Mouse (Mus musculus) liver, postnatal 0 days (tissue): ENCODE results near the gene Mipol1. TPM values are rescaled to one million over a fixed set of nuclear protein-coding genes. Genes with fewer than 3 reads are reported as not detected.
"Not testable (repeated sequence)": the region's sequence is repeated elsewhere in the genome, so short reads cannot be mapped to it uniquely, and the experiment has no call there.

Experiments used
- ATAC-seq: fragments of 200-750 bp; cut with Nextera tagmentation; 2 replicates; pipeline ENCODE4 v1.8.0; 2017; ENCODE audit warnings: mild to moderate bottlenecking, moderate library complexity
- DNase-seq: peaks from one replicate; pipeline ENCODE4 v3.0.0-alpha.2; 2016
- H3K27ac ChIP-seq: fragments of 300-500 bp; sonication (generic); 2 replicates; pipeline ENCODE4 v1.5.1; 2014; ENCODE audit warnings: antibody characterized with exemption, moderate library complexity, mild to moderate bottlenecking, low read depth
- H3K27me3 ChIP-seq: fragments of 300-500 bp; sonication (generic); 2 replicates; pipeline ENCODE4 v1.6.1; 2014; ENCODE audit warnings: low read length, control low read depth, mixed read lengths; ENCODE audit not compliant: insufficient read depth
- H3K36me3 ChIP-seq: fragments of 300-500 bp; sonication (generic); replicated peaks from 2 replicates; pipeline ENCODE4 v1.6.1; 2014; ENCODE audit warnings: mild to moderate bottlenecking, control low read depth, low read length, moderate library complexity, mixed read lengths; ENCODE audit not compliant: insufficient read depth
- H3K4me1 ChIP-seq: fragments of 300-500 bp; sonication (generic); 2 replicates; pipeline ENCODE4 v1.6.1; 2014; ENCODE audit warnings: antibody characterized with exemption, mild to moderate bottlenecking, control low read depth; ENCODE audit not compliant: insufficient read depth
- H3K4me2 ChIP-seq: fragments of 300-500 bp; sonication (generic); 2 replicates; pipeline ENCODE4 v1.6.1; 2014; ENCODE audit warnings: low read depth, mild to moderate bottlenecking, low read length, moderate library complexity, mixed read lengths
- H3K4me3 ChIP-seq: fragments of 300-500 bp; sonication (generic); 2 replicates; pipeline ENCODE4 v1.5.1; 2014; ENCODE audit warnings: low read depth, low read length
- H3K9ac ChIP-seq: fragments of 300-500 bp; sonication (generic); replicated peaks from 2 replicates; pipeline ENCODE4 v1.6.1; 2014; ENCODE audit warnings: mild to moderate bottlenecking, moderate library complexity
- H3K9me3 ChIP-seq: fragments of 300-500 bp; sonication (generic); 2 replicates; pipeline ENCODE4 v1.6.1; 2016; ENCODE audit warnings: mild to moderate bottlenecking, control low read depth, low read length, mixed read lengths
- CTCF ChIP-seq: sonication (generic); IDR thresholded peaks from 2 replicates; pipeline ENCODE4 v1.5.1; 2016; ENCODE audit warnings: antibody characterized with exemption, low read depth
- EP300 ChIP-seq: IDR thresholded peaks from 2 replicates; pipeline ENCODE4 v1.6.1; 2016; ENCODE audit warnings: antibody characterized with exemption, low read depth, mild to moderate bottlenecking
- WGBS: fragments of 180-500 bp; shearing (Covaris S2); extraction: QIAGEN DNeasy Blood & Tissue Kit; methylation state at CpG from one replicate; pipeline ENCODE4 v1.1.7; 2014; ENCODE audit not compliant: insufficient replicate concordance; 5-methylcytosine and 5-hydroxymethylcytosine counted together
- polyA plus RNA-seq: library from polyadenylated mRNA; unstranded; fragments of >200 nt; fragmentation: Nextera tagmentation; extraction: Ambion mirVana; gene quantifications from 2 replicates; pipeline ENCODE4 v1.2.1, GENCODE M21; 2015

Mipol1 gene
- polyA plus RNA-seq, 1 experiment from 2014 or later: 2.1 TPM

DNA sequence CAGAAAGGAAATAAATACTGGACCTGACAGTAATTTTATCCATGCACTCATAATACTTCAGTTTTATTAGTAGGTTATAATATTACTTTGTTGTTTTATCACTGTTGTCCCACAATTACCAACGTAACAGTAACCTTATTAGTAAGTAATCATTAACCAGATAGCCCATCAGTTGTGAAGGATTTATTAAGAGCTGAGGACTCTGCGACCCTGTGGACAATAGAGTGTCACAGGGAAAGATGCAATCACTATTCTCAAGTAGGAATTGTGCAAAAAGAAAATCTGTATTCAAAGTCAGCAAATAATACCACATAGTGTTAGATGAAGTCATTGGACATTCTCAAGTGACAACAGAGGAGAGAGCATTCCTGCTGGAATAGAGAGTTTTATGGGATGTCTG, 198.5 kb downstream of the Mipol1 start:
- no peak for TF ChIP-seq EP300
- TF ChIP-seq CTCF: no peak
- WGBS: 62% methylated on average over 2 of the region's 2 CpGs
- ATAC-seq: no peak

DNA sequence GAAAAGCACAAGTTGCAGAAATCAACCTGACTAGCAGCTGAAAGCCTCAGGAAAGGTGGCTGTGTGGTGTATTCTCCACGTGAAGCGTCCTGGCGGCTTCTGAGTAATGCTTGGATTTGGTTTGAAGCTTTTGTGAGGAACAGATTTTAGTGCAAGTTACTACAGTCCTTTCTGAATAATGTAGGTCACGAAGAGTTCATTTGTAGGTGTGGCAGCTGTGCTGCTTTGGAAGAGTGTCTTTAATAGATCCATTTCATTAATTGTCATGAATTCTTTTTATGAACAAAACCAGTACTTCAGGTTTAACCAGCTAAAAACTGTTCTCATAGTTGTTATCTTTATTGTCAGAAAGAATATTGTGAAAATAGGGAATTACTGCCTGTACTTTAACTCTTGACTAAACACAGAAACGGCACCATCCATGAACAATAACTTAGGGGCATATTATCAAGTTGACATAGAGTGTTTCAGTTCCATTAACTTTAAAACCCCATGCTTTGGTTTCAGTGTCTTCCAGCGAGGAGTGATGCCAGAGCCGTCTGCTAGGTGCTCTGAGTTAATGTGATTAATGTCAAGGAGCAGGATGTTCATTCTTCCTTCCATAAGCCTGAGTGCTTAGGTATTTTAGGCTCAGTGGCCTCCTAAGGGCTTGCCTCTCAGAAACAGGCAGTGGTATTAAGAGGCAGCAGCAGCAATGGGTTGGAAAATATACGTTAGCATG, 206.9 kb downstream of the Mipol1 start:
- H3K27me3 ChIP-seq, ATAC-seq, DNase-seq, H3K9ac ChIP-seq, H3K4me3 ChIP-seq, H3K9me3 ChIP-seq, H3K4me1 ChIP-seq, H3K36me3 ChIP-seq, H3K4me2 ChIP-seq, H3K27ac ChIP-seq: not testable (repeated sequence)
- 82% methylated on average over 8 of the region's 8 CpGs for WGBS

More for the DNA sequence above, 198.5 kb downstream of the Mipol1 start:
- H3K27me3 ChIP-seq: no peaks in the 10 kb centered on the region
- H3K4me3 ChIP-seq: no peak overlapping the region
- no peak overlapping the region for H3K9ac ChIP-seq
- no peaks in the 10 kb centered on the region for H3K4me1 ChIP-seq
- H3K9me3 ChIP-seq: no peaks in the 10 kb centered on the region
- no peak overlapping the region for H3K27ac ChIP-seq
- H3K36me3 ChIP-seq: no peaks in the 10 kb centered on the region
- DNase-seq: no peak
- no peak overlapping the region for H3K4me2 ChIP-seq

DNA sequence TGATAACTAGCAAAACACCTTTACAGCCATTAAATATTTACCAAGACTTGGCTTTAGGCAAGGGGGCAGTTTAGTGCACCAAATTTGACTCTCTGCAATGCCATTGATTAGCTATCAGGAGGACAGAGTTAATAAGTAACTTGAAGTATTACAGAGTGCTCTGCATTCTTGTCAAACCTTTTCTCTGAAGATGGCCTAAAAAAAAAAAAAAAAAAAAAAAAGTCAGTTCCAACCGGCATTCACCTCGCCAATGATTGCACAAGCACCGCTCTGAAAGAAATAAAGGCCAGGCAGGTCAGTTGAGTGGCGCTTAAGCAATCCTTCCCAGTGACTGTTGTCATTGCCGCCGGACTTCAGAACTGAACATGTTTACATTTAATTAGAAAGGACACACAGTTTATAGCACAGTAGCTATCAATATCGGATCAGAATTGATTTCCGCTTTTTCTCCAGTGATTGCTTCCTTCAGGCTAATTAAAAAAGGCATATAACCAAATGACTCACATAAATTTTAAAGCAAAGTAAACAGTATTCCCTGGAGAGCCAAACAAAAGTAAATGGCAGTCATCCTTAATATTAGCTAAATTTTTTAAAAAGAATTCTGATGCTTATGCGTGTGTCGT, 214.2 kb downstream of the Mipol1 start:
- DNase-seq (peak; percentile 60), ATAC-seq (peak; percentile 91)
- WGBS: 59% methylated on average over 10 of the region's 10 CpGs
- TF ChIP-seq EP300 (peak; percentile 75), CTCF (no peak)
- H3K4me3 ChIP-seq: no peak overlapping the region
- H3K36me3 ChIP-seq: no peaks in the 10 kb centered on the region
- no peaks in the 10 kb centered on the region for H3K9me3 ChIP-seq
- H3K27me3 ChIP-seq: no peaks in the 10 kb centered on the region
- H3K27ac ChIP-seq: peak overlapping the region; percentile 81
- no peak overlapping the region for H3K9ac ChIP-seq
- H3K4me1 ChIP-seq: peaks cover 7% of the 10 kb centered on the region; the same call in 1 of the 2 replicates
- H3K4me2 ChIP-seq: peak overlapping the region; percentile 11

DNA sequence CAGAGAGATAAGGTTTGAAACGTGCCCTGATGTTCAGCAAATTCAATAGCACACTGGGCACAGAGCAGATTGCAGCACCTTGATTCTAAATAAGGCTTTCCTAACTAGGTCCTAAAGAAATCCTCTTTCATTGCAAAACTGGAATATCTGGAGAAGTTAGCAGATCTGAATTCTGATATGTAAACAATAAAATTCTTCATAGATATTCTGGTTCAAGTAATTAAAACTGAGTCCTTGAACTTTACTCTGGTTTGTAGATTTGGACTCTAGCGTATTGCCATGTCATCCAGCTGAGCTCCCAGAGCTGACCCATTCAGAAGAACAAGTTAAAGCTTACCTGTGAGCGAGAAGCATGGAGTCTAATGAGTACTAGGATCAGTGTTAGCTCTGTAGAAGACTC, 217.1 kb downstream of the Mipol1 start:
- H3K27me3 ChIP-seq: no peaks in the 10 kb centered on the region
- H3K27ac ChIP-seq: peak overlapping the region; percentile 52
- TF ChIP-seq CTCF (no peak), EP300 (0 out of 2 replicates have a peak, but pooled peaks have one; percentile 15)
- peak overlapping the region; percentile 32; the same call in 1 of the 2 replicates for H3K4me2 ChIP-seq
- WGBS: 43% methylated on average over 3 of the region's 3 CpGs
- H3K4me3 ChIP-seq: no peak overlapping the region
- peak; percentile 38; the same call in 1 of the 2 replicates for ATAC-seq
- H3K36me3 ChIP-seq: no peaks in the 10 kb centered on the region
- H3K4me1 ChIP-seq: peaks cover 7% of the 10 kb centered on the region; the same call in 1 of the 2 replicates
- H3K9ac ChIP-seq: no peak overlapping the region
- DNase-seq: no peak
- H3K9me3 ChIP-seq: no peaks in the 10 kb centered on the region

DNA sequence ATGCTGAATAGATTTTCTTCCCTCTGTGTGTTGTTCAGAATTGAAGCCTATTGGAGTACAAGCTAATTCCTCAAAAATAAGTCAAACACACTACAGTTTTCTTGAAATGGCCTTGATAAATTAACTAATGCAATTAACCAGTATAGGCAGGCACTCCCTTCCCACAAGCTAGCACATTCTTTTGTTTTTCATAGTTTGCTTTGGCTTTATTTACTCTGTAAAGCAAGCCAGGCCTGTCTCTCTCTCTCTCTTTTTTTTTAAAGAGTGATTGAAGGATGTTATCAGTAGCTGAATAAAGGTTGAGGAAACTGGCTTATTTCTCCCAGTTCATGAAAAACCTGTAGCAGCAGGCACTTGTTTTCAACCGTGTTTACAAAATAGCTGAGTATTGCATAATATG, 219.1 kb downstream of the Mipol1 start:
- peak overlapping the region; percentile 0; the same call in 1 of the 2 replicates for H3K27ac ChIP-seq
- no peak overlapping the region for H3K4me3 ChIP-seq
- H3K4me2 ChIP-seq: no peak overlapping the region
- no peaks in the 10 kb centered on the region for H3K9me3 ChIP-seq
- no peak overlapping the region for H3K9ac ChIP-seq
- H3K27me3 ChIP-seq: no peaks in the 10 kb centered on the region
- 53% methylated on average over 1 of the region's 1 CpGs for WGBS
- peaks cover 7% of the 10 kb centered on the region; the same call in 1 of the 2 replicates for H3K4me1 ChIP-seq
- ATAC-seq (no peak), DNase-seq (no peak)
- no peaks in the 10 kb centered on the region for H3K36me3 ChIP-seq
- no peak for TF ChIP-seq EP300
- TF ChIP-seq CTCF: no peak

DNA sequence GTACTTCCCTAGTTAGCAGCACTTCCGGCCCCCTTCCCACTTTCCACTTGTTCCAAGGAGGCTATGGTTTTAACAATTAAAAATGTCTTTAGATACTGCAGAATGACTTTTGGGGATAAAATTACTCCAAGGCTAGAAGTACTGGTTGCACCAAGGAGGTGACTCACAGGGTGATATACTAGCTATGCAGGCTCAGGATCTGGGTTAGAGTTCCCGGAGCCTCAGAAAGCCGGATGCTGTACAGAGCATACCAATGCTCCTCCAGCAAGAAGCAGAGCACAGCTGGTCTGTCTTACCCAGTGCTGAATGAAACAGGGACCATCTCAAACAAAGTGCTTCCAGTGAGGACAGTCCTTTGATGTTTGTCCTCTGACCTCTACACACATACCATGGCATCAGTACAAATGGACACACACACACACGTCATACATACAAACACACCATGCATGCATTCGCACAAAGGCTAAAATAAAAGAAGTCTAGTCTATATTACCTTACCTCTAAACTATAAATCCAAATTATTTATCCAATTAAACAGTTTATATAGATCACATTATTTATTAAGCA, 219.9 kb downstream of the Mipol1 start:
- no peaks in the 10 kb centered on the region for H3K27me3 ChIP-seq
- no peaks in the 10 kb centered on the region for H3K36me3 ChIP-seq
- H3K9me3 ChIP-seq: no peaks in the 10 kb centered on the region
- ATAC-seq: peak; percentile 50
- no peak for TF ChIP-seq EP300
- no peak for TF ChIP-seq CTCF
- WGBS: 73% methylated on average over 5 of the region's 5 CpGs
- H3K4me2 ChIP-seq: no peak overlapping the region
- no peak overlapping the region; the same call in 1 of the 2 replicates for H3K27ac ChIP-seq
- no peak for DNase-seq
- no peak overlapping the region for H3K4me3 ChIP-seq
- H3K9ac ChIP-seq: no peak overlapping the region
- H3K4me1 ChIP-seq: peaks cover 5% of the 10 kb centered on the region; the same call in 1 of the 2 replicates
